Mouse (Mus musculus) ES-E14 (cell line): ENCODE data around the gene Prdx6. TPM values are rescaled to one million over a fixed set of nuclear protein-coding genes. Genes with fewer than 3 reads are reported as not detected.

ENCODE experiments used
- DNase-seq: peaks from one replicate; pipeline ENCODE4 v3.0.0-alpha.2; 2013; ENCODE audit warnings: low read depth, low spot score
- H3K27ac ChIP-seq: 2 replicates; pipeline ENCODE4 v1.5.1; 2012; ENCODE audit warnings: low read depth, mild to moderate bottlenecking, low read length, moderate library complexity, mixed read lengths; ENCODE audit not compliant: poor library complexity, insufficient read depth, severe bottlenecking
- H3K36me3 ChIP-seq: 2 replicates; pipeline ENCODE4 v1.6.1; 2012; ENCODE audit warnings: mild to moderate bottlenecking, low read length, moderate library complexity, mixed read lengths; ENCODE audit not compliant: control insufficient read depth, poor library complexity, insufficient read depth, severe bottlenecking
- H3K4me1 ChIP-seq, 2 experiments: fragments of 150-350 bp in 1 of 2; sonication (generic) in 1 of 2; 2 replicates each; pipeline ENCODE4 v1.6.1; 2012; ENCODE audit warnings: low read length in 2 of 2, mild to moderate bottlenecking in 1 of 2, mixed read lengths in 1 of 2; ENCODE audit not compliant: control insufficient read depth in 2 of 2, insufficient read depth in 2 of 2, poor library complexity in 1 of 2
- H3K4me3 ChIP-seq, 2 experiments: fragments of 150-350 bp in 1 of 2; sonication (generic) in 1 of 2; 2 replicates each; pipeline ENCODE4 v1.5.1; 2012; ENCODE audit warnings: low read length in 2 of 2, low read depth in 1 of 2, mild to moderate bottlenecking in 1 of 2, mixed read lengths in 1 of 2; ENCODE audit not compliant: insufficient read depth in 1 of 2, poor library complexity in 1 of 2, severe bottlenecking in 1 of 2
- H3K9ac ChIP-seq: 2 replicates; pipeline ENCODE4 v1.6.1; 2012; ENCODE audit warnings: low read depth, mild to moderate bottlenecking, low read length, mixed read lengths; ENCODE audit not compliant: poor library complexity, insufficient read depth, severe bottlenecking
- H3K9me3 ChIP-seq: fragments of 150-350 bp; sonication (generic); 2 replicates; pipeline ENCODE4 v1.6.1; 2012; ENCODE audit warnings: low read depth, mild to moderate bottlenecking, low read length; ENCODE audit not compliant: control insufficient read depth, insufficient read depth
- CHD2 ChIP-seq: IDR thresholded peaks from 2 replicates; pipeline ENCODE4 v1.6.1; 2014; ENCODE audit warnings: mild to moderate bottlenecking, low read depth, low read length, inconsistent platforms
- HCFC1 ChIP-seq: IDR thresholded peaks from 2 replicates; pipeline ENCODE4 v1.6.1; 2012; ENCODE audit warnings: low read length, inconsistent platforms, borderline replicate concordance; ENCODE audit not compliant: insufficient read depth
- MAFK ChIP-seq: IDR thresholded peaks from 2 replicates; pipeline ENCODE4 v1.6.1; 2014; ENCODE audit warnings: mild to moderate bottlenecking, low read depth, low read length, inconsistent platforms; ENCODE audit not compliant: insufficient read depth
- ZC3H11A ChIP-seq: IDR thresholded peaks from 2 replicates; pipeline ENCODE4 v1.6.1; 2012; ENCODE audit warnings: low read depth, mild to moderate bottlenecking, inconsistent platforms, low read length, borderline replicate concordance
- ZNF384 ChIP-seq: IDR thresholded peaks from 2 replicates; pipeline ENCODE4 v1.6.1; 2012; ENCODE audit warnings: low read depth, low read length, inconsistent platforms
- in situ Hi-C, 2 experiments: fragments of 600-800 bp; cut with MboI; formaldehyde crosslinking; loops; one replicate each; pipeline ENCODE4 v1.15.1; 2025; ENCODE audit warnings: low sequenced_read_pairs in 2 of 2, inconsistent platforms in 1 of 2; ENCODE audit not compliant: unreplicated experiment in 2 of 2
- total RNA-seq: library from RNA; depleted of rRNA; stranded (reverse); fragments of 300-350 nt; gene quantifications from 2 replicates; pipeline ENCODE4 v1.2.3, GENCODE M21; 2012

The Prdx6 gene
- total RNA-seq, 1 experiment: 390 TPM

DNA sequence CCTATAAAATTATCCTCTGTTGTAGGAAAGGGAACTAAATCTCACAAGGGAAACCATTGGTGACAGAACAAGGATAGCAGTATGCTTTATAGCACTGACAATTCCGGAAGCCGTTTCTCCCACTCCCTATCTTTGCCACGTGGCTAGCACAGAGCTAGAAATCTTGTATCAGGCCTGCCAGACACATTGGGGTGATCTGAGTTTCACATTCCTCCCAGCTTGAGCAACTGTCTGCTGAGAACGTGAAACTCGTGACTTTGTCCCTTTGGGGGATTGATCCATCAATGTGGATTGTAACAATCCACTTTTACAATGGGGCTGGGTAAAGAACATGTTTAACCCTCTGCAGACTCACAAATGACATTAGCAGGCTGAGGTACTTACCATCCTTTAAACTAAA, 17.9 kb upstream of the Prdx6 start:
- peaks cover 3 to 7% of the 10 kb centered on the region in 2 experiments; a peak in 3 of 4 replicates for H3K4me1 ChIP-seq
- no peak overlapping the region for H3K9ac ChIP-seq
- H3K36me3 ChIP-seq: no peaks in the 10 kb centered on the region
- H3K27ac ChIP-seq: no peak overlapping the region
- in situ Hi-C loops: no loop called here
- no peak for TF ChIP-seq ZNF384
- TF ChIP-seq MAFK: no peak
- no peak for TF ChIP-seq ZC3H11A
- no peak for TF ChIP-seq CHD2
- no peak for TF ChIP-seq HCFC1
- no peaks in the 10 kb centered on the region for H3K9me3 ChIP-seq
- DNase-seq: no peak
- H3K4me3 ChIP-seq: no peak overlapping the region

DNA sequence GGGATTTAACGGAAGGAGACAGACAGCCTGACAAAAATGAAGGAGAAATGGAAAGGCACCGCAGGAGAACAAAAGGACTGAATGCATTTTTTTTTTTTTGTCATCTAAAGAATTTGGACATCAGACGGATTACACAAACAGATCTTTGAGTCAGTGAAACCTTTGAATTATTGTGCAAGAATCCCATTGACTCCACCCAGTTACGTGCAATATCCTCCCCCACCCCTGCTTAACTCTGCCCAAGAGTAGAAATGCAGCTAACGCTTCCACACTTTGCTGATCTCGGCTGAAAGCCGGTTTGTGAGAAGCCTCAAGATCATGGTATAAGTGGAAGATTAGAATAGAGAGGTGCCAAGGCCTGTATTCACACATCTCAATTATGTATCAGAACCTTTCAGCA, 17.1 kb upstream of the Prdx6 start:
- no peak overlapping the region for H3K9ac ChIP-seq
- H3K4me3 ChIP-seq: no peak overlapping the region
- H3K36me3 ChIP-seq: no peaks in the 10 kb centered on the region
- peaks cover 3 to 5% of the 10 kb centered on the region in 2 experiments; a peak in 3 of 4 replicates for H3K4me1 ChIP-seq
- H3K27ac ChIP-seq: no peak overlapping the region
- TF ChIP-seq CHD2: no peak
- TF ChIP-seq MAFK: no peak
- no peak for TF ChIP-seq ZNF384
- TF ChIP-seq HCFC1: no peak
- TF ChIP-seq ZC3H11A: no peak
- DNase-seq: no peak
- no peaks in the 10 kb centered on the region for H3K9me3 ChIP-seq
- in situ Hi-C loops: no loop called here

DNA sequence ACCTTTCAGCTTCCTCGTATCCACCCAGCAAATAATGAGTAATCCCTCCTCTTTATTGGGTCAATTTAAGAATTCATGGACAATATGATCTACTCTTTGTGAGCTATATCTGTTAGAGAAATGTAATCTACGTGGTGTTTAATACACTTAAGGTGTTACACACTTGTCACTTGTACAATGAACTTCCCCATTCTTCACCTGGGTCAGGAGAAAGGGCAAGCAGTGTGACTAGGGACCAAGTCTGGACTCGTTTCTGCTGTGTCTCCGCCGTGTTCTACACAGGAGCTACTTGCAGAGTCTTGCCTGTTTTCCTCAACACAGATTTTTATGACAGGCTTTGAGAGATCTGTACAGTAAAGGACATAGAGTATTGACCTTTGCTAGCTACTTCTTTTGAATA, 13.9 kb upstream of the Prdx6 start:
- Histone ChIP-seq H3K4me3 (no peak overlapping the region), H3K36me3 (no peaks in the 10 kb centered on the region), H3K9me3 (no peaks in the 10 kb centered on the region), H3K9ac (no peak overlapping the region), H3K27ac (no peak overlapping the region), H3K4me1 (peaks cover 0 to 2% of the 10 kb centered on the region in 2 experiments; a peak in 1 of 4 replicates)
- DNase-seq: no peak
- in situ Hi-C loops: no loop called here
- TF ChIP-seq ZNF384: no peak
- no peak for TF ChIP-seq ZC3H11A
- TF ChIP-seq CHD2: no peak
- no peak for TF ChIP-seq HCFC1
- no peak for TF ChIP-seq MAFK

DNA sequence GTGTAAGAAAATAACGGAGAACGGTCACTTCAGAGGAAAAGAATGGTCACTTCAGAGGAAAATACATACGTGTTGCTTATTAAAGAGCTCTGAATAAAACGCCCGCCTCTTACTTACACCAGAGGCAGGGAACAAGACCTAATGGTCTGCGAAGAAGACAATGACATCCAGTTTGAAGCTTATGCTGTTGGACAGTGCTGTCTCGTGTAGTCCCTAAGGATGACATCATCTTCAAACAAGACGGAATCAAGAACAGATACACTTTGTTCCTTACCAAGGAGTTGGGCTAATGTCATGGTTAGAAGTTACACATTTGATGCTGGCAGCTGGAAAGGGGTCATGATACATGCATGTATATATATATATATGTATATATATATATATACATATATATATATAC, 12.6 kb upstream of the Prdx6 start:
- H3K36me3 ChIP-seq: no peaks in the 10 kb centered on the region
- no peaks in the 10 kb centered on the region for H3K9me3 ChIP-seq
- H3K27ac ChIP-seq: no peak overlapping the region
- TF ChIP-seq CHD2: no peak
- TF ChIP-seq MAFK: no peak
- no peak for TF ChIP-seq ZNF384
- TF ChIP-seq HCFC1: no peak
- TF ChIP-seq ZC3H11A: no peak
- no peak for DNase-seq
- no peak overlapping the region for H3K4me3 ChIP-seq
- no peaks in the 10 kb centered on the region; a peak in 1 of 4 replicates for H3K4me1 ChIP-seq
- H3K9ac ChIP-seq: no peak overlapping the region
- in situ Hi-C loops: no loop called here

DNA sequence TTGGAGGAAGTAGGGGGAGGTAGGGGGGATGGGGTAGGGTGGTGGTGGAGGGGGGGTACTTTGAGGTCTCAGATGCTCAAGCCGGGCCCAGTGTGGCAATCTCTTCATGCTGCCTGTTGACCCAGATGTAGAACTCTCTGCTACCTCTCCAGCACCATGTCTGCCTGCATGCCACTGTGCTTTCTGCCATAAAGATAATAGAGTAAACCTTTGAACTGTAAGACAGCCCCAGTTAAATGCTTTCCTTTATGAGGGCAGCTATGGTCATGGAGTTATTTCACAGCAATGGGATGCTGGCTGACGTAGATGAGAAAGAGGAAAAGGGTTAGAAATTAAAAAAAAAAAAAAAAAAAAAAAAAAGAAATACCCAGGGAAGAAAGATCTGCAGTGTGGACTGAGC, 11.5 kb upstream of the Prdx6 start:
- no peak for DNase-seq
- TF ChIP-seq ZNF384: no peak
- no peak for TF ChIP-seq CHD2
- TF ChIP-seq ZC3H11A: no peak
- no peak for TF ChIP-seq MAFK
- no peak for TF ChIP-seq HCFC1
- H3K9me3 ChIP-seq: no peaks in the 10 kb centered on the region
- in situ Hi-C loops: no loop called here
- no peak overlapping the region for H3K4me3 ChIP-seq
- H3K4me1 ChIP-seq: no peaks in the 10 kb centered on the region
- no peak overlapping the region for H3K9ac ChIP-seq
- no peaks in the 10 kb centered on the region for H3K36me3 ChIP-seq
- no peak overlapping the region for H3K27ac ChIP-seq
